Mouse (Mus musculus): ENCODE measurements around the gene Brap. TPM values are rescaled to one million over a fixed set of nuclear protein-coding genes. Genes with fewer than 3 reads are reported as not detected.
"Not testable (repeated sequence)": the region's sequence is repeated elsewhere in the genome, so short reads cannot be mapped to it uniquely, and the experiment has no call there.

Brap gene
- polyA plus RNA-seq, 1 experiment from 2014 or later = 52.9 TPM

DNA sequence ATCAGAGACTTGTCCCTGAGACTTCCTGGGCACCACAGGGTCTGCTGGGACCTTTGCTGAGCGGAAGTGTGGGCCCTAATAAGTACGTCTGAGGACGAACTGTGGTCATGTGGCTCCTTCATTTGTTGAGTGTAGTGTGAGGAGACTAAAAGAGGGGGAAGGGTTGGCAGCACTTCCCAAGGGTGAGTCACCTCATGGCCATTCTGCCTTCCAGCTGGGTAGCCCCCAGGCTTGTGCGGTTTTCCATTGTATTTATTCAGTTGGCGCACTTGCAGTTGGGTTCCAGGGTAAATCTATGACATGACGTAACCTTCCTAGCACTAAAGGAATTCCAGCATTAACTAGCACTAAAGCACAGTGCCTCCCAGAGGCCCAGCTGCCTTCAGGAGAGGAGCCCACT lies 25.1 kb downstream of the Brap start:
- no peak for ATAC-seq (ENCODE audit: low FRiP score, low read depth)
- peaks cover 68% of the 10 kb centered on the region for H3K36me3 ChIP-seq
- 86% methylated on average over 6 of the region's 6 CpGs for WGBS

DNA sequence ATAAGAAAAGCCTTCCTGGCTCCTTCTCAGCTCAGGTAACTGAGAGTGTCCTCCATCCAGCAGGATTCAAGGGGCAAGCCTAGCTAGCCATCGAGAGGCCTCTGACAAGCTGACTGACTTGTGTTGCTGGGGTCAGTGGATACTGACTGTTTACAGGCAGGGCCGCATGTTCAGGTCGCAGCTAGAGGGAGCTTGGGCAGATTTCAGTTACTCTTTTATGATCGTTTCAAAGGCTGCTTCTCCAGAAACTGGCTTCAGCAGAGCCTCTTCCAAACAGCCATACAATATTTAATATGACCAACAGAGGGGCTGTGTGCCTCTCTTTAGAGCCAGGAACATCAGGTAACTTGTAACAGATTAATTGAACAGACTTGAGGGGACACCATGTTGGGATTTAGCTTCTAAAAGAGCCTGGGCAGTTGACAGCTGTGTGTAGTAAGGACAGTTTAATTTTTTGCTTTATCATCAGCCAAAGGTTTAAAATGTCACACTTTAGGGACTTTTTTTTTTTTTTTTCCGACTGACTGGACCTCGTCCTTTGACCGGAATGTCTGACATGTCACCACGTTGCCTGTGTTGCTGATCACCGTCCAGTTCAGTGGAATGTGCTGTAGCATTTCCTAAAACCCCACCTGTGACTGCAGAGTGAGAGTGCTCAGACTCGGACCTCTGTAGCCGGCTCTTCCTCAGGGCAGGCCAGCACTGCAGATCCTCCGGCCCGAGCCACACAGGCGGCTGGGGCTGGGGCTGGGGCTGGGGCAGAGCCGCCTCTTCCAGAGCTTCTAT lies 25.9 kb downstream of the Brap start:
- H3K4me1 ChIP-seq = no peaks in the 10 kb centered on the region
- 82% methylated on average over 15 of the region's 15 CpGs for WGBS
- H3K27ac ChIP-seq = no peak overlapping the region
- no peaks in the 10 kb centered on the region for H3K27me3 ChIP-seq (replicated peaks)
- no peak overlapping the region for H3K4me2 ChIP-seq (replicated peaks)
- H3K9me3 ChIP-seq = no peaks in the 10 kb centered on the region
- H3K9ac ChIP-seq = no peak overlapping the region
- no peak for ATAC-seq (ENCODE audit: low FRiP score, low read depth)
- peaks cover 62% of the 10 kb centered on the region for H3K36me3 ChIP-seq
- H3K4me3 ChIP-seq = no peak overlapping the region

More for the DNA sequence above, 25.1 kb downstream of the Brap start:
- Histone ChIP-seq H3K4me2 (replicated peaks) (no peak overlapping the region), H3K27me3 (replicated peaks) (no peaks in the 10 kb centered on the region), H3K27ac (no peak overlapping the region), H3K4me1 (no peaks in the 10 kb centered on the region), H3K4me3 (no peak overlapping the region), H3K9me3 (no peaks in the 10 kb centered on the region), H3K9ac (no peak overlapping the region)

DNA sequence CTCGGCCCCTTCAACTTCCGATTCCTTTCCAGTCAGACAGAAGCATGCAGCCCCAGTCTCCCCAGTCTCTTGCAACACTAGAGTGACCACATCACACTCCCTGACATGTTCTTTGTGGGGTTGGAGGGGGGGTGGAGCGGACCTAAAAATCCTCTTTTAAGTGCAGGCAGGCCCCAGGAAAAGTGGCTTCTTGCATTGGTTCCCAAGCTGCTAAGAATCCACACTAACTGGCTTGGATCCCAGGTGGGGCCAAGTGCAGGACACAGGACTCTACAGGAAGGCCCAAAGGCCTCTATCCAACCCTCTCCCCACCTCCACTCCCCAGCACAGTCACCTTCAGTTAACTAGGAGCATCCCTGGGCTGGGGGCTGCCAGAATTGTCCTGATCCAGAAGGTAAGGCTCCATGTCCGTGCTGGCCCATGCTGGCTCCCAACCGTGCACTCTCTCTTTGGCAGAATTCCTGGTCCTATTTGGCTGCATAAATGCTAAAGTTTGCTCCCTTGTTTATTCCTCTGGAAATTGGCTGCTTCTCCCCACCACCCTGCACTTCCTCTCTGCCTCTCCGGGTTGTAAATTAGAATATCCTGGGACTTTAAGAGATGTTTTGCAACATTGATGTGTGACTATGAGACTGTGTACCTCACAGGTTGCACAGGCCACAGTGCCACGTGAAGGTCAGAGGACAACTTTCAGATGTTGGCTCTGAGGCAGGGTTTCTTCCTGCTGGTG lies 30.3 kb downstream of the Brap start:
- H3K9me3 ChIP-seq = no peaks in the 10 kb centered on the region
- H3K27ac ChIP-seq = no peak overlapping the region
- WGBS = 84% methylated on average over 7 of the region's 7 CpGs
- H3K27me3 ChIP-seq (replicated peaks) = no peaks in the 10 kb centered on the region
- H3K4me1 ChIP-seq = no peaks in the 10 kb centered on the region
- H3K4me2 ChIP-seq (replicated peaks) = no peak overlapping the region
- no peak for ATAC-seq (ENCODE audit: low FRiP score, low read depth)
- no peak overlapping the region for H3K4me3 ChIP-seq
- H3K9ac ChIP-seq = no peak overlapping the region
- peaks cover 22% of the 10 kb centered on the region for H3K36me3 ChIP-seq

DNA sequence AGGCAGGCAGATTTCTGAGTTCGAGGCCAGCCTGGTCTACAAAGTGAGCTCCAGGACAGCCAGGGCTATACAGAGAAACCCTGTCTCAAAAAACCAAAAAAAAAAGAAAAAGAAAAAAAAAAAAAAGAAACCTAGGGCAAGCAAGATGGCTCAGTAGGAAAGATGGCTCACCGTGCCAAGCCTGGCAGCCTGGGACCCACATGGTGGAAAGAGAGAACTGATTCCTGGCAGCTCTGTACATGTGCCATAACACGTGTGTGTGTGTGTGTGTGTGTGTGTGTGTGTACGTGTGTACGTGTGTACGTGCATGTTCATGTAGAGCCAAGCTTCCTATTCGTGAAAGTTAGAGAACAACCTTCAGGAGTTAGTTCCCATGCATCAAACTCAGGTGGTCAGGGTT lies 31.1 kb downstream of the Brap start:
- not testable (repeated sequence) for H3K9ac ChIP-seq; H3K4me3 ChIP-seq; H3K27me3 ChIP-seq (replicated peaks); H3K9me3 ChIP-seq; H3K4me2 ChIP-seq (replicated peaks); H3K27ac ChIP-seq; ATAC-seq (ENCODE audit: low FRiP score, low read depth); H3K4me1 ChIP-seq
- peaks cover 14% of the 10 kb centered on the region for H3K36me3 ChIP-seq
- whole genome bisulfite sequencing = 93% methylated on average over 7 of the region's 7 CpGs

DNA sequence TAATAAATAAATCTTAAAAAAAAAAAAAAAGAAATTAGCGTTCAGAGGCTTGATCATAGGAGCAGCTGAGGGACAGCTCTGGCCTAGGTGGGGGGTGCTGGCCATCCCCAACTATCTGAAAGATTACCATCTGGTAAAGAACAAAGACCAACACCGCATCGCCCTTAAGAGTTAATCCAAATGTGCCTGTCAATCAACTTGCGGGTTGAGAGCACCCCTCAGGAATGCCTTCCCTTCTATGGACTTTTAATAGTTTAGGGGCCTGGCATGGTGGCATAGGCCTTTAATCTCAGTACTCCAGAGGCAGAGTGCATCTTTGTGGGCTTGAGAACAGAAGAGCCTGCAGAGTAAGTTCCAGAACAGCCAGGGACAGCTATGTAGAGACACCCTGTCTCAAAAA lies 32.5 kb downstream of the Brap start:
- WGBS = 92% methylated on average over 4 of the region's 4 CpGs
- no peak overlapping the region for H3K27ac ChIP-seq
- H3K9ac ChIP-seq = no peak overlapping the region
- no peaks in the 10 kb centered on the region for H3K9me3 ChIP-seq
- no peak overlapping the region for H3K4me3 ChIP-seq
- peaks cover under 1% of the 10 kb centered on the region; the same call in 1 of the 2 replicates for H3K36me3 ChIP-seq
- no peaks in the 10 kb centered on the region for H3K4me1 ChIP-seq
- H3K4me2 ChIP-seq (replicated peaks) = no peak overlapping the region
- ATAC-seq (ENCODE audit: low FRiP score, low read depth) = no peak
- no peaks in the 10 kb centered on the region for H3K27me3 ChIP-seq (replicated peaks)

DNA sequence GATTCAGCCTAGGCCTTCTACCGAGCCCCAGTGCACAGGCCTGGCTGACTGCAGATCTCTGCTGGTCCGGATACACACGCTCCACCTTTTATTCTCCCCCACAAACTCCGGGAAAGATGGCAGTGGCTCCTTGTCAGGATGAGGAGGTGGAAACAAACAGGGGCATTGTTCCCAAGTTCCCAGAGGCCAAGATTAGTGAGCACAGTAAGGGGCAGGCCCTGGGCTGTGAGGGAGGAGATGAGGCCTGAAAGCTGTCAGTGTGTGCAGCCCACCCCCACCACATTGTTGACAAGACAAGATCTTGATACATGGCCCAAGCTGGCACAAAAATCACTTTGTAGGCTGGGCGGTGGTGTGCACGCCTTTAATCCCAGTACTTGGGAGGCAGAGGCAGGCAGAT lies 36.4 kb downstream of the Brap start:
- ATAC-seq (ENCODE audit: low FRiP score, low read depth) = no peak
- no peaks in the 10 kb centered on the region for H3K9me3 ChIP-seq

DNA sequence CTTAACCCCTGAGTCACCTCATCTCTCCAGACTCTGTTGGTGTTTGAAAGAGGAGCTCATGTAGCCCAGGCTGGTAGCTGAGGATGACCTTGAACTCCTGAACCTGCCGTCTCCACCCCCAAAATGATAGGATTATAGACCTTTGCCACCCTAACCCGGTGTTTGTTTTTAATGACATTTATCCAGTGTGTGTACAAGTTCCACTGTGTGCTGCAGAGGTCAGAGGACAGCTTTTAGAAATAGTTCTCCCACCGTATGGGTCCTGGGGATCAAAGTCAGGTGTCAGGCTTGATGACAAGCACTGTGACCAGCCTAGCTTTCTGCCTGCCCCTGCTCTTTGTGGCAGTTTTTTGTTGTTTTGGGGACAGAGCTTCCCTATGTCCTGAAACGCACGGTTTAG lies 39.5 kb downstream of the Brap start:
- WGBS = 70% methylated on average over 5 of the region's 5 CpGs

More for the DNA sequence above, 36.4 kb downstream of the Brap start:
- H3K4me1 ChIP-seq = no peaks in the 10 kb centered on the region
- H3K27me3 ChIP-seq (replicated peaks) = no peaks in the 10 kb centered on the region
- no peaks in the 10 kb centered on the region for H3K36me3 ChIP-seq
- H3K4me3 ChIP-seq = no peak overlapping the region
- no peak overlapping the region for H3K9ac ChIP-seq
- WGBS = 52% methylated on average over 6 of the region's 6 CpGs
- no peak overlapping the region for H3K4me2 ChIP-seq (replicated peaks)
- H3K27ac ChIP-seq = no peak overlapping the region

DNA sequence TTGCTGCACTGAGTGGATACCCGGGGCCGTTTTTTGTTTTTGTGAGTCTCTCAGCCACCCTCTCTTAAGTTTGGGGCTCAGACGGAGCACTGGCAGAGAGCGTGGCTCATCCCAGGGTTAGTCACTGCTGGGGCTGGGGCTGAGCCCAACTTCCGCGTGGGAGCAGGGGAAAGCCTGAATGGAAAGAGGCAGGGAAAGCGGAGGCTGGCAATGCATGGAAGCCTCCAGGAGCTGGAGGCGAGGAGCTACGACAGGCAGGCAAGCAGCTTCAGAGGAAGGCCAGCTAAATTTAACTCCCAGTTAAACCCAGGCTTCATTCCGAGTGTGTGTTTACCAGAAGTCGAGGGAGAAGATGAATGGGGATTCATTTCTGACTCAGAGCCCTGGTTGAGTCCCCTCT lies 40.1 kb downstream of the Brap start:
- Histone ChIP-seq H3K36me3 (no peaks in the 10 kb centered on the region), H3K4me3 (no peak overlapping the region), H3K4me2 (replicated peaks) (no peak overlapping the region), H3K9me3 (no peaks in the 10 kb centered on the region), H3K27me3 (replicated peaks) (no peaks in the 10 kb centered on the region), H3K27ac (no peak overlapping the region), H3K4me1 (peaks cover 7% of the 10 kb centered on the region), H3K9ac (no peak overlapping the region)
- 43% methylated on average over 11 of the region's 11 CpGs for WGBS
- ATAC-seq (ENCODE audit: low FRiP score, low read depth) = no peak

More for the DNA sequence above, 39.5 kb downstream of the Brap start:
- no peak overlapping the region for H3K4me3 ChIP-seq
- no peaks in the 10 kb centered on the region for H3K36me3 ChIP-seq
- H3K4me2 ChIP-seq (replicated peaks) = no peak overlapping the region
- no peaks in the 10 kb centered on the region for H3K27me3 ChIP-seq (replicated peaks)
- no peaks in the 10 kb centered on the region for H3K9me3 ChIP-seq
- no peak overlapping the region for H3K9ac ChIP-seq
- H3K27ac ChIP-seq = no peak overlapping the region
- ATAC-seq (ENCODE audit: low FRiP score, low read depth) = no peak
- H3K4me1 ChIP-seq = peaks cover 6% of the 10 kb centered on the region

DNA sequence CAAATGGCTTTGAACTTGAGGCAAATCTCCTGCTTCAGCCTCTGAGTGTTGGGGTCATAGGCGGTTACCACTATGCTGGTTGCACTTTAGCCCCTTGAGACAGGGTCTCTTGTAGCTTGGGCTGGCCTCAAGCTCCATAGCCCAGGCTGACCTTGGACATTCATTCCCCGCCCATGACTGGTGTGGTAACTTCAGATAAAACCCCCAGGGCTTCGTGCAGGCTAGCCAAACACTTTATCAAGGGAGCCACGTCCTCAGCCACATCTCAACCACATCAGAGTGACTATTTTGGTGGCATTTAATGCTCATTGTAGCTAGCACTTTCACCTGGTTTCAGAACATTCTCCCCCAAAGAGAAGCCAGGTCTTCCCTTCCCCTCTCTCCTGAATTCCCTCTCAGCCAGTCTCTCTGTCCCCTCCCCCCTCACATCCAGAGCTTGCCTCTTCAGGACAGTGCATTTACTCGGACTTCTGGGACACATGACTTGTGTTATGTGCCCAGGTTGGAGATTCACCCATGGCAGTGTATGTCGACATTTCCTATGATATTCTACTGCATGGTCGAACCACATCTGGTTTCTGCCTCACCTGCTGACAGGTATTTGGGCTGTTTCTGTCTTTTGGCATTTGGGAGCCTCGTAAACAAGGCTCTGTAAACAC lies 40.9 kb downstream of the Brap start:
- H3K36me3 ChIP-seq = no peaks in the 10 kb centered on the region
- ATAC-seq (ENCODE audit: low FRiP score, low read depth) = no peak
- no peaks in the 10 kb centered on the region for H3K9me3 ChIP-seq
- H3K4me1 ChIP-seq = peaks cover 7% of the 10 kb centered on the region
- no peaks in the 10 kb centered on the region for H3K27me3 ChIP-seq (replicated peaks)
- no peak overlapping the region for H3K4me2 ChIP-seq (replicated peaks)
- H3K9ac ChIP-seq = no peak overlapping the region
- H3K4me3 ChIP-seq = no peak overlapping the region
- WGBS = 58% methylated on average over 8 of the region's 8 CpGs
- H3K27ac ChIP-seq = no peak overlapping the region

DNA sequence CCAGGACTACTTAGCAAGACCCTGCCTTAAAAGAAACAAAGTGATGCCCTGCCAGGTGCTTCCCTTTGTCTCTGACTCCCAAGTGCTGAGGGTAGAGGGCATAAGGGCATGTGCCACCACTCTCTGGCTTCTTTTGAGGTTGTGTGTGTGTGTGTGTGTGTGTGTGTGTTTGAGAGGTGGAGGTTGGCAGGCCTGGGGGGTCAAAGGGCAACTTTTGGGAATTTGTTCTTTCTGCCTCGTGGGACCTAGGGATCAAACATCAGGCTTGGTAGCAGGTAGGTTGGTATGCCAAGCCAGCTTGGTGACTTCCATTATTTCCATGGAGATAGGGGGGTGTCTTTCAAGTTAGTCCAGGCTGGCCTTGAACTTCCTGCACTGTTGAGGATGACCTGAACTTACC lies 43.0 kb downstream of the Brap start:
- H3K4me1 ChIP-seq = peaks cover 7% of the 10 kb centered on the region
- 77% methylated on average over 1 of the region's 1 CpGs for WGBS
- H3K27me3 ChIP-seq (replicated peaks) = no peaks in the 10 kb centered on the region
- no peak overlapping the region for H3K27ac ChIP-seq
- no peaks in the 10 kb centered on the region for H3K36me3 ChIP-seq
- no peaks in the 10 kb centered on the region for H3K9me3 ChIP-seq
- no peak overlapping the region for H3K9ac ChIP-seq
- ATAC-seq (ENCODE audit: low FRiP score, low read depth) = no peak
- no peak overlapping the region for H3K4me2 ChIP-seq (replicated peaks)
- H3K4me3 ChIP-seq = no peak overlapping the region

DNA sequence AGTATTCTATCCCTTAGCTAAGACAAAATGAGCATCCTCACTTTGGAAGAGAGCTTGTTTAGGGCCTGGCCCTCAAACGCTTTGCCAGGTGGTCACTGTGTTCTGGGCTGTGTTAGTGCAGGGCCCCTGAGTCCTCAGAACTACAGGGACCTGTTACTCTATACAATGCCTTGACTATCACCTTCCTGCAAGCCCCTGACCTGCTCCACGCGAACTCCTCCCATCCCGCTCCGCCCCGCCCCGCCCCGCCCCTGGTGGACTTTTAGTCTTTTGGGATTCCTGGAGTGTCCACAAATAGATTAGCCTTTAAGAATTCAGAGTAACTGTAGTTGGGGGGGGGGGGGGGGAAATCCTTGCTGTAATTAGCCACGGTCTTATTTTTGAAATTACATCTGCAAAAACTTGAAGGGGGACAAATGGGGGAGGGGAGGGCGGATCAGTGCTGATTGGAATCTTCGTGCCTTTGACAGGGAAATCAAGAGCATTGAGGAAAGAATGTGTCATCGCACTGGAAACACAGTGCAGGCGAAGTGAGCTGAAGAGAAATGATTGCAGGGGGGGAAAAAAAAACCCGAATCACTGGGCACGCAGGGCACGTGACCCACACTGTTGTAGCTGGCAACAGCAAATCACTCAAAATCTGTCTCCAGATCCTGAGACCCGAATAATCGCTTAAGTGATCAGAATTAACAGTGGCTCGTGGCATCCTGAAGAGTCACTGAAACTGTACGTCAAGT lies 44.3 kb downstream of the Brap start:
- Histone ChIP-seq H3K36me3 (no peaks in the 10 kb centered on the region), H3K27me3 (replicated peaks) (no peaks in the 10 kb centered on the region), H3K27ac (no peak overlapping the region), H3K9me3 (no peaks in the 10 kb centered on the region), H3K4me1 (peaks cover 7% of the 10 kb centered on the region), H3K9ac (no peak overlapping the region), H3K4me3 (no peak overlapping the region), H3K4me2 (replicated peaks) (peak overlapping the region; percentile 47)
- ATAC-seq (ENCODE audit: low FRiP score, low read depth) = no peak
- 12% methylated on average over 20 of the region's 20 CpGs for WGBS

DNA sequence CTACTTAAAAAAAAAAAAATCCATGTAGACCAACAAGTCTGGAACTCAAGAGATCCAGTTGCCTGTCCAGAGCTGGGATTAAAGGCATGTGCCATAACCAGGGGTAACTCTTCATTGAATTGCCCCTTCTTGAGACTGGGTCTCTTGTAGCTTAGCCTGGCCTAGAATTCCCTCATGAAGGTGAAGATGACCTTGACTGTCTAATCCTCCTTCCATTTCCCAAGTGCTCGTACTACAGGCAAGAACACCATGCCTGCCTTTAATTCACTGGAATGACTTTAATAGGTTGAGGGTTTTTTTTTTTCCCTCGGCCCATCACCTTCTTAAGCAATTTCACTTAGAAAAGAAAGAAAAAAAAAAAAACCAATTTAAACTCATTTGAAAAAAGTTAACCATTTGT lies 50.0 kb downstream of the Brap start:
- WGBS = 51% methylated on average over 2 of the region's 2 CpGs

More for the DNA sequence above, 50.0 kb downstream of the Brap start:
- Histone ChIP-seq H3K4me1 (peaks cover 19% of the 10 kb centered on the region), H3K36me3 (no peaks in the 10 kb centered on the region), H3K4me3 (no peak overlapping the region), H3K27ac (no peak overlapping the region), H3K9me3 (no peaks in the 10 kb centered on the region), H3K9ac (no peak overlapping the region), H3K4me2 (replicated peaks) (peak overlapping the region; percentile 85), H3K27me3 (replicated peaks) (no peaks in the 10 kb centered on the region)
- no peak for ATAC-seq (ENCODE audit: low FRiP score, low read depth)

Data from neural tube, embryonic 12.5 days (tissue).